Mouse (Mus musculus): Measurements from ENCODE around the gene Srr. TPM values are rescaled to one million over a fixed set of nuclear protein-coding genes. Genes with fewer than 3 reads are reported as not detected.

Srr gene
- polyA plus RNA-seq, 1 experiment = 6.4 TPM

DNA sequence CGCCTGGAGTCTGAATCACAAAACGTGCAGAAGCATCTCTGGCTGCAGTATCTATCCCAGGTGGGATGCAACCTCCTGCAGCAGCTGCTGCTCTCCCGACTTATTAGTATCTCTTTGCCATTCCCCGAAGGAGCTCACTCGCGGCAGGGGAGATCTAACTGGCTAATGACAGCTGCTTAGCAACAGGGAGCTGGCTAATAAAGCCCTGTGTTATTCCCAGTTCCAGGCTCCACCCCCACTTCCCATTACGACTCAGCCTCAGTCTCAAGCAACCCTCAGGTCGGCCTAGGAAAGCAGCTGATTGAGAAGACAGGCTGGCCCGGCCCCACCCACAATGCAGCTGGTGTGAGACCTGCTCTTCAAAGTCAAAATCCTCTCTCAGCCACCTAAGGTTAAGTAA, 48.9 kb downstream of the Srr start:
- Histone ChIP-seq H3K4me1 (ENCODE audit: control insufficient read depth, insufficient read depth, insufficient read length, low read length) (no peaks in the 10 kb centered on the region; the same call in 1 of the 2 replicates), H3K4me3 (ENCODE audit: low read depth, low read length) (no peak overlapping the region), H3K36me3 (ENCODE audit: control insufficient read depth, insufficient read depth, low read length) (no peaks in the 10 kb centered on the region), H3K27me3 (ENCODE audit: control insufficient read depth, insufficient read depth, low read length) (no peaks in the 10 kb centered on the region), H3K27ac (ENCODE audit: insufficient read depth, low read depth, low read length) (no peak overlapping the region)
- WGBS = 11% methylated on average over 9 of the region's 9 CpGs
- TF ChIP-seq CTCF (IDR thresholded peaks at IDR 0.05; ENCODE audit: extremely low read depth, insufficient read length, insufficient replicate concordance, low read depth, low read length) = no peak
- no peak for TF ChIP-seq POLR2A (IDR thresholded peaks at IDR 0.05; ENCODE audit: low read depth, low read length)

GRCm38 (mm10) chr11:74874630-74875029, 51.1 kb downstream of the Srr start:
- H3K27ac ChIP-seq (ENCODE audit: insufficient read depth, low read depth, low read length) = no peak overlapping the region
- no peaks in the 10 kb centered on the region for H3K36me3 ChIP-seq (ENCODE audit: control insufficient read depth, insufficient read depth, low read length)
- no peaks in the 10 kb centered on the region for H3K27me3 ChIP-seq (ENCODE audit: control insufficient read depth, insufficient read depth, low read length)
- H3K4me1 ChIP-seq (ENCODE audit: control insufficient read depth, insufficient read depth, insufficient read length, low read length) = peaks cover 4% of the 10 kb centered on the region; the same call in 1 of the 2 replicates
- no peak overlapping the region for H3K4me3 ChIP-seq (ENCODE audit: low read depth, low read length)
- TF ChIP-seq CTCF (IDR thresholded peaks at IDR 0.05; ENCODE audit: extremely low read depth, insufficient read length, insufficient replicate concordance, low read depth, low read length) (no peak), POLR2A (IDR thresholded peaks at IDR 0.05; ENCODE audit: low read depth, low read length) (no peak)
- WGBS = 84% methylated on average over 3 of the region's 3 CpGs

- Histone ChIP-seq H3K4me1 (ENCODE audit: control insufficient read depth, insufficient read depth, insufficient read length, low read length) (peaks cover 11% of the 10 kb centered on the region), H3K4me3 (ENCODE audit: low read depth, low read length) (no peak overlapping the region), H3K27me3 (ENCODE audit: control insufficient read depth, insufficient read depth, low read length) (no peaks in the 10 kb centered on the region), H3K27ac (ENCODE audit: insufficient read depth, low read depth, low read length) (no peak overlapping the region; the same call in 1 of the 2 replicates), H3K36me3 (ENCODE audit: control insufficient read depth, insufficient read depth, low read length) (no peaks in the 10 kb centered on the region; the same call in 1 of the 2 replicates)
- WGBS = 19% methylated on average over 12 of the region's 12 CpGs
- TF ChIP-seq POLR2A (IDR thresholded peaks at IDR 0.05; ENCODE audit: low read depth, low read length) (no peak), CTCF (IDR thresholded peaks at IDR 0.05; ENCODE audit: extremely low read depth, insufficient read length, insufficient replicate concordance, low read depth, low read length) (no peak)
Measured at GRCm38 (mm10) chr11:74870991-74871622, 54.6 kb downstream of the Srr start.

DNA sequence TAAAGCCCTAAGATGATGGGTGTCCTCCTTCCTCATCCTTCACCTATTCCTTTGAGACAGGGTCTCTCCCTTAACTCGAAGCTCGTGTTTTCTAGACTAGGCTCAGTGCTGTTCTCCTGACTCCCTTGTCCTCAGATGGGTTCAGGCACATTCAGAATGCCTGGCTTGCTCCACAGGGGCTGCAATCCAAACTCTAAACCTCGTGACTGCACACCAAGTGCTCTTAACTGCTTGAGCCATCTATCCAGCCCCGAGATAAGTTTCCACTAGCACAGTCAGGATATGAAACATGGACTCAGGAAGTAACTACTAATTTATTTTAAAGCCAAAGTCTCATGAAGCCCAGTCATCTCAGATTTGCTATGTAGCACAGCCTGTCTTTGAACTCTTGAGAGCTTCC, 55.2 kb downstream of the Srr start:
- Histone ChIP-seq H3K27ac (ENCODE audit: insufficient read depth, low read depth, low read length) (no peak overlapping the region), H3K27me3 (ENCODE audit: control insufficient read depth, insufficient read depth, low read length) (no peaks in the 10 kb centered on the region), H3K36me3 (ENCODE audit: control insufficient read depth, insufficient read depth, low read length) (no peaks in the 10 kb centered on the region; the same call in 1 of the 2 replicates), H3K4me3 (ENCODE audit: low read depth, low read length) (no peak overlapping the region), H3K4me1 (ENCODE audit: control insufficient read depth, insufficient read depth, insufficient read length, low read length) (peaks cover 11% of the 10 kb centered on the region)
- no peak for TF ChIP-seq POLR2A (IDR thresholded peaks at IDR 0.05; ENCODE audit: low read depth, low read length)
- no peak for TF ChIP-seq CTCF (IDR thresholded peaks at IDR 0.05; ENCODE audit: extremely low read depth, insufficient read length, insufficient replicate concordance, low read depth, low read length)
- 54% methylated on average over 4 of the region's 4 CpGs for WGBS

- WGBS = 89% methylated on average over 6 of the region's 6 CpGs
Measured at GRCm38 (mm10) chr11:74869603-74870002, 56.1 kb downstream of the Srr start.

GRCm38 (mm10) chr11:74868046-74868760, 57.5 kb downstream of the Srr start:
- TF ChIP-seq CTCF (IDR thresholded peaks at IDR 0.05; ENCODE audit: extremely low read depth, insufficient read length, insufficient replicate concordance, low read depth, low read length) (no peak), POLR2A (IDR thresholded peaks at IDR 0.05; ENCODE audit: low read depth, low read length) (no peak)
- no peaks in the 10 kb centered on the region; the same call in 1 of the 2 replicates for H3K36me3 ChIP-seq (ENCODE audit: control insufficient read depth, insufficient read depth, low read length)
- 92% methylated on average over 13 of the region's 13 CpGs for WGBS
- peaks cover 11% of the 10 kb centered on the region for H3K4me1 ChIP-seq (ENCODE audit: control insufficient read depth, insufficient read depth, insufficient read length, low read length)
- H3K27me3 ChIP-seq (ENCODE audit: control insufficient read depth, insufficient read depth, low read length) = no peaks in the 10 kb centered on the region
- no peak overlapping the region for H3K4me3 ChIP-seq (ENCODE audit: low read depth, low read length)
- no peak overlapping the region for H3K27ac ChIP-seq (ENCODE audit: insufficient read depth, low read depth, low read length)

More at GRCm38 (mm10) chr11:74869603-74870002, 56.1 kb downstream of the Srr start:
- Histone ChIP-seq H3K27ac (ENCODE audit: insufficient read depth, low read depth, low read length) (no peak overlapping the region), H3K36me3 (ENCODE audit: control insufficient read depth, insufficient read depth, low read length) (no peaks in the 10 kb centered on the region; the same call in 1 of the 2 replicates), H3K4me3 (ENCODE audit: low read depth, low read length) (no peak overlapping the region), H3K4me1 (ENCODE audit: control insufficient read depth, insufficient read depth, insufficient read length, low read length) (peaks cover 11% of the 10 kb centered on the region), H3K27me3 (ENCODE audit: control insufficient read depth, insufficient read depth, low read length) (no peaks in the 10 kb centered on the region)
- TF ChIP-seq POLR2A (IDR thresholded peaks at IDR 0.05; ENCODE audit: low read depth, low read length) = no peak
- TF ChIP-seq CTCF (IDR thresholded peaks at IDR 0.05; ENCODE audit: extremely low read depth, insufficient read length, insufficient replicate concordance, low read depth, low read length) = no peak

- H3K27ac ChIP-seq (ENCODE audit: insufficient read depth, low read depth, low read length) = no peak overlapping the region
- TF ChIP-seq CTCF (IDR thresholded peaks at IDR 0.05; ENCODE audit: extremely low read depth, insufficient read length, insufficient replicate concordance, low read depth, low read length) (no peak), POLR2A (IDR thresholded peaks at IDR 0.05; ENCODE audit: low read depth, low read length) (no peak)
- H3K4me3 ChIP-seq (ENCODE audit: low read depth, low read length) = no peak overlapping the region
- no peaks in the 10 kb centered on the region for H3K27me3 ChIP-seq (ENCODE audit: control insufficient read depth, insufficient read depth, low read length)
- 42% methylated on average over 2 of the region's 2 CpGs for WGBS
- peaks cover 11% of the 10 kb centered on the region for H3K4me1 ChIP-seq (ENCODE audit: control insufficient read depth, insufficient read depth, insufficient read length, low read length)
- H3K36me3 ChIP-seq (ENCODE audit: control insufficient read depth, insufficient read depth, low read length) = no peaks in the 10 kb centered on the region; the same call in 1 of the 2 replicates
Measured at GRCm38 (mm10) chr11:74867181-74867580, 58.6 kb downstream of the Srr start.

All from small intestine, adult 2 months (tissue).